Mouse (Mus musculus) forebrain, embryonic 12.5 days (tissue): ENCODE results near the gene Plod1. TPM values are rescaled to one million over a fixed set of nuclear protein-coding genes. Genes with fewer than 3 reads are reported as not detected.
A peak's percentile ranks its signal among the peaks of the same experiment; 100 is the strongest.

Experiments used
- ATAC-seq: fragments of 200-750 bp; cut with Nextera tagmentation; 2 replicates; pipeline ENCODE4 v1.8.0; 2017; ENCODE audit warnings: moderate TSS enrichment; ENCODE audit not compliant: low FRiP score
- H3K27ac ChIP-seq: fragments of 300-500 bp; sonication (generic); 2 replicates; pipeline ENCODE4 v1.5.1; 2016; ENCODE audit warnings: mild to moderate bottlenecking
- H3K27me3 ChIP-seq: fragments of 300-500 bp; sonication (generic); 2 replicates; pipeline ENCODE4 v1.6.1; 2016; ENCODE audit warnings: mild to moderate bottlenecking
- H3K36me3 ChIP-seq: fragments of 300-500 bp; sonication (generic); replicated peaks from 2 replicates; pipeline ENCODE4 v1.6.1; 2016; ENCODE audit warnings: mild to moderate bottlenecking
- H3K4me1 ChIP-seq: fragments of 300-500 bp; sonication (generic); 2 replicates; pipeline ENCODE4 v1.6.1; 2016
- H3K4me2 ChIP-seq: fragments of 300-500 bp; sonication (generic); 2 replicates; pipeline ENCODE4 v1.6.1; 2016; ENCODE audit warnings: mild to moderate bottlenecking, moderate library complexity
- H3K4me3 ChIP-seq: fragments of 300-500 bp; sonication (generic); replicated peaks from 2 replicates; pipeline ENCODE4 v1.5.1; 2016; ENCODE audit warnings: mild to moderate bottlenecking
- H3K9ac ChIP-seq: fragments of 300-500 bp; sonication (generic); 2 replicates; pipeline ENCODE4 v1.6.1; 2016; ENCODE audit warnings: mild to moderate bottlenecking
- H3K9me3 ChIP-seq: fragments of 300-500 bp; sonication (generic); 2 replicates; pipeline ENCODE4 v1.6.1; 2016
- WGBS: fragments of 180-500 bp; shearing (Covaris S2); methylation state at CpG from one replicate; pipeline ENCODE4 v1.1.7; 2016; 5-methylcytosine and 5-hydroxymethylcytosine counted together
- polyA plus RNA-seq: library from polyadenylated mRNA; unstranded; fragments of >200 nt; fragmentation: Nextera tagmentation; extraction: Ambion mirVana; gene quantifications from 2 replicates; pipeline ENCODE4 v1.2.1, GENCODE M21; 2016

Plod1 gene
- polyA plus RNA-seq, 1 experiment from 2014 or later, result 24.9 TPM

- H3K4me2 ChIP-seq, result peak overlapping the region; percentile 51
- H3K9me3 ChIP-seq, result no peaks in the 10 kb centered on the region
- no peaks in the 10 kb centered on the region; the same call in 1 of the 2 replicates for H3K27me3 ChIP-seq
- peaks cover 15% of the 10 kb centered on the region for H3K4me1 ChIP-seq
- peak overlapping the region; percentile 81; the same call in 1 of the 2 replicates for H3K9ac ChIP-seq
- H3K36me3 ChIP-seq, result peaks cover 27% of the 10 kb centered on the region
- WGBS, result 1% methylated on average over 8 of the region's 8 CpGs
- peak overlapping the region; percentile 93 for H3K4me3 ChIP-seq
- peak; percentile 56 for ATAC-seq
- no peak overlapping the region for H3K27ac ChIP-seq
Measured at GRCm38 (mm10) chr4:147905090-147905659, 31.4 kb downstream of the Plod1 start.

DNA sequence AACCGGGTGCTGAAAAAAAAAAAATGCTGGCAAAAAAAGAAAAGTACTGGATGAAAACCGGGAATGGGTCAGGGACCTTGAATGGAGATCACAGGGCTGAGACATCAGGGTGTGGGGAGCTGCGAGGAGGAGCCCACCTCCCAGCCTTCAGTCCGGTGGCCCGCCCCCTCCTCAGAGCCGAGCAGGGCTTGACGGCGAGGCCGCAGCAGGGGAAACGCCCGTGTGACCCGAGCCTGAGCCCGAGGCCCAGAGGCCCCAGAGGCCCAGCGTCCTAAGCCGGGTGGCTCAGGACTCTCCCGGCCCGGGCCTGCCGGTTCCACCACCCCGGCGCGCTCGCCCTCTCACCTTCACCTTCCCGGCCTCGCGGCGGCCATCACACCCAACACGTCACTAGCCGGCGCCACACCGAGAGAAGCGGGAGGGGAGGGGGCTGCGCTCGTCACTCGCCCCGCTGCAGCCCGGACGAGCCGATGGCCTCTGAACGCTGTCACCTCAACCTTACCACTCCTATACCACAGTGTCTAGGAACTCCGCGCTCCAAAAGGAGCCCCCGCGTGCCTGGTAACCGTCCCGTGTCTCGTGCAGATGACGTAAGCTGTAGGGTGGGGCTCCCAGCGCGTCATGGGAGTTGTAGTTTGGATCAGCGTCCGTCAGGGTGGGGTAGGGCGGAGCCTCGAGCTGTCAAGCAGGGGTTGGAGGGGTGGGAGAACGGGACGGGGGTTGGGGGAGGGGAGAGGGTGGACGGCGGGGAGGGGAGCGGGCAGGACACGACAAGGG lies 32.1 kb downstream of the Plod1 start, which contains the start of gene Mfn2:
Gene Mfn2 (minus strand): TSS at position 392 of the 777 bp plus-strand sequence.
- no peaks in the 10 kb centered on the region for H3K9me3 ChIP-seq
- H3K4me3 ChIP-seq, result peak within 1 kb of the TSS; percentile 93
- peak; percentile 95 for ATAC-seq
- H3K27ac ChIP-seq, result peak within 1 kb of the TSS; percentile 83
- H3K27me3 ChIP-seq, result no peaks in the 10 kb centered on the region; the same call in 1 of the 2 replicates
- H3K4me1 ChIP-seq, result peaks cover 15% of the 10 kb centered on the region
- H3K4me2 ChIP-seq, result peak within 1 kb of the TSS; percentile 65
- H3K9ac ChIP-seq, result peak within 1 kb of the TSS; percentile 81
- peaks cover 34% of the 10 kb centered on the region for H3K36me3 ChIP-seq
- WGBS, result under 1% methylated on average over 59 of the region's 59 CpGs

- H3K4me3 ChIP-seq, result peak overlapping the region; percentile 93
- H3K27ac ChIP-seq, result no peak overlapping the region
- H3K4me2 ChIP-seq, result peak overlapping the region; percentile 65
- H3K36me3 ChIP-seq, result peaks cover 43% of the 10 kb centered on the region
- peak overlapping the region; percentile 81 for H3K9ac ChIP-seq
- no peaks in the 10 kb centered on the region; the same call in 1 of the 2 replicates for H3K27me3 ChIP-seq
- H3K9me3 ChIP-seq, result no peaks in the 10 kb centered on the region
- ATAC-seq, result no peak
- peaks cover 15% of the 10 kb centered on the region for H3K4me1 ChIP-seq
- WGBS, result 83% methylated on average over 3 of the region's 3 CpGs
Measured at GRCm38 (mm10) chr4:147903601-147904000, 33.0 kb downstream of the Plod1 start.

- H3K9ac ChIP-seq, result no peak overlapping the region
- no peak for ATAC-seq
- H3K27me3 ChIP-seq, result no peaks in the 10 kb centered on the region; the same call in 1 of the 2 replicates
- H3K9me3 ChIP-seq, result no peaks in the 10 kb centered on the region
- H3K4me1 ChIP-seq, result peaks cover 15% of the 10 kb centered on the region
- H3K27ac ChIP-seq, result no peak overlapping the region
- WGBS, result 91% methylated on average over 12 of the region's 12 CpGs
- peak overlapping the region; percentile 93; the same call in 1 of the 2 replicates for H3K4me3 ChIP-seq
- H3K4me2 ChIP-seq, result peak overlapping the region; percentile 65; the same call in 1 of the 2 replicates
- peaks cover 49% of the 10 kb centered on the region for H3K36me3 ChIP-seq
Measured at GRCm38 (mm10) chr4:147902906-147903500, 33.6 kb downstream of the Plod1 start.

DNA sequence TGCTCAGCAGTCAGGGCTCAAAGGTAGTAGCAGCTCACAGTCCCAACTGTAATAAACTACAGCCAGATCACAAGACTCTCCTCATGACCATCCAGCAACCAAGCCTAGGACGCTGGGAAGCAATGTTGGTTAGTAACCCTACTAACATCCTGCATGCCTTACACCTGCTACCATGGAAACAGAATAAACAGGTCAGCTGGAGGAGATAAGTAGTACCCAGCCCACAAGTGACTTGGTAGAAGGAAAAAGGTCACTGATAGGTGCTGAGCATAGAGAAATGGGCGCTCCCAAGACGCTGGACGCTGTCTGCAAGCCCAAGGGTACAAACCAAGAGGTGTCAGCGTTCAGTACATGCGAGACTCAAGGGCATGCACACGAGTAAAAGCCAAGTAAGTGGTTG lies 36.1 kb downstream of the Plod1 start:
- Histone ChIP-seq H3K9ac (no peak overlapping the region), H3K4me1 (peaks cover 15% of the 10 kb centered on the region), H3K27me3 (no peaks in the 10 kb centered on the region), H3K36me3 (peaks cover 74% of the 10 kb centered on the region), H3K4me3 (no peak overlapping the region), H3K27ac (no peak overlapping the region), H3K4me2 (no peak overlapping the region), H3K9me3 (no peaks in the 10 kb centered on the region)
- 92% methylated on average over 7 of the region's 7 CpGs for WGBS
- ATAC-seq, result no peak

DNA sequence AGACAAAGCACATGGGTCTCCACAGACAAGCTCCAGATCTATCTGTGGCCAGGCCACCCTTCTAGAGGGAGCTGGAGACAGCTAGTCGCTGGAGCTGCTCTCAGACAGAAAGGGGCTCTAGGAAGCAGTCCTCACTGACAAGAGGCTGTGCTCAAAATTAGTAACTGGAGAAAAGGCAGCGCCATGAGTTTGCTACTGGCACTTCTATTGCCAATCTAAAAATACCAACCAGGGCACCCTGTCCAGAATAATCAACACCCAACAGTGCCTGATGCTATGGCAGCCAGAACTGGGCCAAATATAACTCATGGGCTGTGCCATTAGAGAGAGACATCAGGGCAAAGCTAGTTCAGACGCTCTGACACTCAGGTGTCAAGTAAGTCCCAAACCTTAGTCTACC lies 39.2 kb downstream of the Plod1 start:
- Histone ChIP-seq H3K36me3 (peaks cover 95% of the 10 kb centered on the region), H3K27me3 (no peaks in the 10 kb centered on the region), H3K9ac (no peak overlapping the region), H3K4me2 (no peak overlapping the region), H3K4me1 (no peaks in the 10 kb centered on the region), H3K9me3 (no peaks in the 10 kb centered on the region), H3K4me3 (no peak overlapping the region), H3K27ac (no peak overlapping the region)
- 82% methylated on average over 3 of the region's 3 CpGs for WGBS
- no peak for ATAC-seq

- H3K4me2 ChIP-seq, result no peak overlapping the region
- no peak overlapping the region for H3K9ac ChIP-seq
- no peaks in the 10 kb centered on the region for H3K4me1 ChIP-seq
- H3K9me3 ChIP-seq, result no peaks in the 10 kb centered on the region
- no peak overlapping the region for H3K27ac ChIP-seq
- WGBS, result 80% methylated on average over 1 of the region's 1 CpGs
- no peak for ATAC-seq
- peaks cover 96% of the 10 kb centered on the region for H3K36me3 ChIP-seq
- H3K27me3 ChIP-seq, result no peaks in the 10 kb centered on the region
- H3K4me3 ChIP-seq, result no peak overlapping the region
Measured at GRCm38 (mm10) chr4:147896411-147896810, 40.2 kb downstream of the Plod1 start.

DNA sequence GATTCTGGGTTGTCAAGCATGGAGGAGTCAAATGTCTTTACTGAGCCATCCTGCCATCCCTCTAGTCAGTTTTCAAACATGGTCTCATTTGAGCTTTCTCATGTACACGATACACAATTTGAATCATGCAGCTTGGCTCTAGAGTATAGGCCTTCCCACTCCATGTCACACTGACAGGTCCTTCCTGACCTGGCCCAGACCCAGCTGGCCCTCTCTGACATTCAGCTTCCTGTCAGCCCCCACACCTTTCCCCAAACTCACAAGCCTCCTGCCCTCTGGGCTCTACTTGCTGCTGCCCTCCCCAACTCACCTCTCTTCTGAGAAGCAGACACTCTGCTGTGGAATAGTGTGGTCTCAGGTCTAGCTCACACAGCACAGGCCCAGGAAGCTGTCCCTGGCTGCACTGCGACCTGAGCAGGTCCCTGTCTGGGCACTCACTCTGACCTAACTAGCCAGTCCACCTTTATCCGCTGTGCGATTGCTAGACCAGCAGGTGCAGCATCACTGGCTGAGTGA lies 40.7 kb downstream of the Plod1 start:
- no peak overlapping the region for H3K4me3 ChIP-seq
- H3K4me1 ChIP-seq, result no peaks in the 10 kb centered on the region
- no peaks in the 10 kb centered on the region for H3K9me3 ChIP-seq
- no peak overlapping the region for H3K9ac ChIP-seq
- H3K27ac ChIP-seq, result no peak overlapping the region
- H3K4me2 ChIP-seq, result no peak overlapping the region
- WGBS, result 87% methylated on average over 4 of the region's 4 CpGs
- H3K27me3 ChIP-seq, result no peaks in the 10 kb centered on the region
- ATAC-seq, result no peak
- H3K36me3 ChIP-seq, result peaks cover 99% of the 10 kb centered on the region

GRCm38 (mm10) chr4:147890341-147890740 lies 46.2 kb downstream of the Plod1 start:
- ATAC-seq, result no peak
- 91% methylated on average over 6 of the region's 6 CpGs for WGBS
- Histone ChIP-seq H3K4me1 (no peaks in the 10 kb centered on the region), H3K4me2 (no peak overlapping the region), H3K27ac (no peak overlapping the region), H3K27me3 (no peaks in the 10 kb centered on the region), H3K4me3 (no peak overlapping the region), H3K9ac (no peak overlapping the region), H3K9me3 (no peaks in the 10 kb centered on the region), H3K36me3 (peaks cover 93% of the 10 kb centered on the region)

GRCm38 (mm10) chr4:147888237-147888636 lies 48.3 kb downstream of the Plod1 start:
- H3K9me3 ChIP-seq, result no peaks in the 10 kb centered on the region
- 88% methylated on average over 4 of the region's 4 CpGs for WGBS
- no peaks in the 10 kb centered on the region for H3K27me3 ChIP-seq
- no peaks in the 10 kb centered on the region for H3K4me1 ChIP-seq
- H3K27ac ChIP-seq, result no peak overlapping the region
- no peak overlapping the region for H3K4me2 ChIP-seq
- no peak overlapping the region for H3K4me3 ChIP-seq
- ATAC-seq, result no peak
- no peak overlapping the region for H3K9ac ChIP-seq
- H3K36me3 ChIP-seq, result peaks cover 90% of the 10 kb centered on the region

- WGBS, result 96% methylated on average over 7 of the region's 7 CpGs
- H3K36me3 ChIP-seq, result peaks cover 91% of the 10 kb centered on the region
- no peaks in the 10 kb centered on the region for H3K4me1 ChIP-seq
- no peaks in the 10 kb centered on the region for H3K9me3 ChIP-seq
- H3K4me2 ChIP-seq, result no peak overlapping the region
- H3K27ac ChIP-seq, result no peak overlapping the region
- no peak overlapping the region for H3K4me3 ChIP-seq
- ATAC-seq, result no peak
- H3K9ac ChIP-seq, result no peak overlapping the region
- no peaks in the 10 kb centered on the region for H3K27me3 ChIP-seq
Measured at GRCm38 (mm10) chr4:147887277-147887676, 49.3 kb downstream of the Plod1 start.

GRCm38 (mm10) chr4:147886158-147886557 lies 50.4 kb downstream of the Plod1 start:
- no peak for ATAC-seq
- Histone ChIP-seq H3K9ac (no peak overlapping the region), H3K4me1 (no peaks in the 10 kb centered on the region), H3K27me3 (no peaks in the 10 kb centered on the region), H3K36me3 (peaks cover 91% of the 10 kb centered on the region), H3K4me2 (no peak overlapping the region), H3K4me3 (no peak overlapping the region), H3K27ac (no peak overlapping the region), H3K9me3 (no peaks in the 10 kb centered on the region)
- WGBS, result 96% methylated on average over 12 of the region's 12 CpGs
